Mouse (Mus musculus): ENCODE data around the gene Tfap2c. TPM values are rescaled to one million over a fixed set of nuclear protein-coding genes. Genes with fewer than 3 reads are reported as not detected.

The Tfap2c gene
- total RNA-seq, 2 experiments from 2014 or later: not detected

DNA sequence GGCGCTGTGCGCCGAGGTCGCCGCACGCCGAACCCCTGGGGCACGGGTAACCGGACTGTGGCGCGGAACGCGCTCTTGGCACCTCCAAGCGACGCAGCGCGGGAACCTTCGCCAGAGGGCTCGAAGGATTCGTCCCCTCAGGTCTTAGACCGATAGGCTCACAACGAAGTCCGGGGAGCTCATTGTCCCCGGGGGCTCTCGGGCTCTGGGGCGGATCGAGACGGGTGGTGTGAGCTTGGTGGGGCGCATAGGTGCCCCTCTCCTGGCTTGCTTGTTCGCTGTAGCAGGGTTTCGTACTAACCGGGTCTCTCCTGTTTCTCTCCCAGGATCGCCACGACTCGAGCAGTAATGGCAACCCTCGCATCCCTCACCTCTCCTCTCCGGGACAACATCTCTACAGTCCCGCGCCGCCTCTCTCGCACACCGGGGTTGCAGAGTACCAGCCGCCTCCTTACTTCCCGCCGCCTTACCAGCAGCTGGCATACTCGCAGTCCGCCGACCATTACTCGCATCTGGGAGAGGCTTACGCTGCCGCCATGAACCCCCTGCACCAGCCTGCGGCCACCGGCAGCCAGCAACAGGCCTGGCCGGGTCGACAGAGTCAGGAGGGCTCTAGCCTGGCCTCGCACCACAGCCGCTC lies 1.8 kb downstream of the Tfap2c start:
- no peak for DNase-seq (ENCODE audit: low spot score in 2 of 2)

- no peak for DNase-seq (ENCODE audit: low spot score in 2 of 2)
These were observed 2.5 kb downstream of the Tfap2c start for GRCm38 (mm10) chr2:172551872-172552271.

GRCm38 (mm10) chr2:172552666-172553065 lies 3.3 kb downstream of the Tfap2c start:
- no peak for DNase-seq (ENCODE audit: low spot score in 2 of 2)

DNA sequence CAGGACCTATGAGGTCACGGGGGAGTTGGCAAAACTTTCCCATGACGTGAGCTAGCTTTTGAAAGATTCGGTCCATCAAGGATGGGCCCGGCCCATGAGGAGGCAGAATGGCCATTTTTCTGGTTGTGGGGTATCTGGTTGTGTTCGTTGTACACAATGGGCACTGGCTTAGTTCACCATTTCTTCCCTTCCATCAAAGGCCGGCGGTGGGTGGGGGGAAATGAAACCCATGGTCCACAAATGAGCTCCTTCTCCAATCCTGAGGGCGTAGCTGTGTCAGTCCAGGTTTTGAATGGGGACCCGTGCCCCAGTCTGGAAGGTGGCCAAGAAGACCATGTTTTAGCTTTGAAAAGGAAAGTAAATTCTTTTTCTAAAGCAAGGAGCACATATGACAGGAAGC lies 4.8 kb downstream of the Tfap2c start:
- no peak for DNase-seq (ENCODE audit: low spot score in 2 of 2)

GRCm38 (mm10) chr2:172558674-172559468 lies 9.5 kb downstream of the Tfap2c start:
- no peak for DNase-seq (ENCODE audit: low spot score in 2 of 2)

DNA sequence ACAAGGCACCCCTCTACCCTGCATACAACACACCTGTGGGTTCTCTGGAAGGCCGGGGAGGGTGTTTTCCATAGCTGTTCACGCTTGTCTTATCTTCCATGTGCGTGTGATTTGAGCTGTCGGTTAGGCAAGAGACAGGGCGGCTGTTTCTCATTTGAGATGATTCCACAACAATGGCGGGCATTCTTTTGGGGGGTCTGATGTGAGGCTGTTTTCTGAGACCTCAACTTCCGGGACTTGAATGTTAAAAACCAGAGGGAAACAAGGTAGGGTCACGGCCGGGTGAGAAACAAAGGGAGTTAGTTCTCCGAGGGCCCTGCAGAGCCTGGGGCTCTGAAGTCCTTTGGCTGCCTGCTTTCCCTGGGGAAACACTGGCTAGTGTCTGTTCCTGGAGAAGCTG lies 11.6 kb downstream of the Tfap2c start:
- no peak for DNase-seq (ENCODE audit: low spot score in 2 of 2)

- no peak for DNase-seq (ENCODE audit: low spot score in 2 of 2)
These were observed 18.4 kb downstream of the Tfap2c start for GRCm38 (mm10) chr2:172567835-172568234.

DNA sequence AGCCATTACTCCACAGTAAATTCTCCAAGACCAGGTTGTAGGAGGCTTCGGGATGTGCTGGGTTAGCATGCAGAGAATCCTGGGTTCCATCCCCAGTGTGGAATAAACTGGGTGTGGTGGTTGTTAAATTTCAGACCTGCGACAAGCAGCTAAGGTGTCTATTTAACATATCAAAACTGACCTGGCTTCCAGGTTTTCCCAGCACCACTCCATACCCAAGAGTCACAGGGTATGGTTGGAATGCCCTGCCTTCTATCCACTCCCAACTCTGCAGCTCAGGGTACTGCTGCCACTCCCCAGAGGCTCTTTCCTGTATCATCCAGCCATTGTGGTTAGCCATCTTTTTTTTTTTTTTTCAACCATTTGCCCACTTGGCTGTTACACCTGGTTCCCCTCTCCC lies 19.1 kb downstream of the Tfap2c start:
- no peak for DNase-seq (ENCODE audit: low spot score in 2 of 2)

DNA sequence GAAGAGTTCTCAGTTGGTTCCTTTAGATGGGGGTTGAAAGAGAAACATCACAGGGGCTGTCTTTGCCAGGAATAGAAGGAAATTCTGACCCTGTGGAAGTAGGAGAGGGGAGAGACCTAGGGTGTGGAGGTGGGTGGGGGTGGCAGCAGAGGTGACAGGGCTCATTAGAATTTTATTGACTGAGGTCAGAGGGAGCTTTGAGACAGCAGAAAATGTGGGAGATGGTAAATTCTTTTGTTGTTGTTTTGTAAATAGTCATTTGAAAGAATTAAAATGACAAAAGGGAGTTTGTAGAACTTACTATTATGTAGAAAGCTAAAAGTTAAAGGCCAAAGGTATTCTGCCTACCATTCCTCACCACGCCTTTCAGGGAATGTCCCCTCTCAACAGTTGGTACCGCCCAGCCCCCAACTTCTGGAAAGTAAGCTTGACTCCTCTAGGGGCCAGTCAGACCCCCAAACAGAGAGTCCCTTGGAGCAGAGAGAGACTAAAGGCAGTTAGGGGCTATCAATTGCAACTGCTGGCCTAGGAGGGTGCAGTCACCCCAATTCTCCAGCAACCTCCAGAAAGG lies 27.9 kb downstream of the Tfap2c start:
- no peak for DNase-seq (ENCODE audit: low spot score in 2 of 2)

DNA sequence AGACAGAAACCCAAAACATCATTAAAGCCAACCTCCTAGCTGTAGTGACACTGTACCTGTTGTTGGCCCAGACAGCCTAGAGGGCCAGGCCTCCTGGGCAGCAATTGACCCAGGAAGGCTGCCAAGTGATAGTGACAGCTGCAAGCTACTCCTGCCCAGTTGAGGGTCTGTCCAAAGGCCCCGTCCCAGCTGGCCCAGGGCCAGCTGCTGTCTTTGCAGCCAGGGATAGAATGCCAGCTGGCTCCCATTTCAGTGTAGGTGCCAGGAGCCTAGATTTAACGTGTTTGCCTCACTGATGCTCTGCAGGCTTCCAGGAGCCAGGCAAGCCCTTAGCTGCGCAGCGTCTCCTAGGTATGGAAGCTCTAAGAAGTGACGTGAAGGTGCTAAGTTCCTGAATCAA lies 29.8 kb downstream of the Tfap2c start:
- no peak for DNase-seq (ENCODE audit: low spot score in 2 of 2)

- DNase-seq (ENCODE audit: low spot score in 2 of 2): no peak
These were observed 31.3 kb downstream of the Tfap2c start for GRCm38 (mm10) chr2:172580536-172581265.

GRCm38 (mm10) chr2:172583312-172583711 lies 33.9 kb downstream of the Tfap2c start:
- no peak for DNase-seq (ENCODE audit: low spot score in 2 of 2)

- DNase-seq (ENCODE audit: low spot score in 2 of 2): no peak
These were observed 35.9 kb downstream of the Tfap2c start for GRCm38 (mm10) chr2:172585329-172585728.

DNA sequence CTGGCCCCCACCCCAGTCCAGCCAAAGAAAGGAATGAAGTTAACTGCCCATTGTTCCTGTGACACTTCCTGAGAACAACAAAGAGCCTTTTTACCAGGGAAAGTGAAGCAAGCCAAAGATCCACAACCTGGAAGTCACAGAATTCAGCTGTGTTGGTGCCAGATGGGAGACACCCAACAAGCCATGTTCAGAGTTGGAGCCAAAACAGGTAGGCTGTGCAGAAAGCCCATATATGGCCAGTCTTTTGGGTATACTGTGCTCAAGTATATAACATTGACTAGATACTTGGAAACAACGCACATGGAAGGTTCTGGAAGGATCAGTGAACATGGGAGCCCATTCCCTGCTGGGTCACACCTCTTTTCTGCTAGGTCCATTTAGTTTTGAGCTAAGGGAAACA lies 39.7 kb downstream of the Tfap2c start:
- no peak for DNase-seq (ENCODE audit: low spot score in 2 of 2)

GRCm38 (mm10) chr2:172590839-172591238 lies 41.4 kb downstream of the Tfap2c start:
- DNase-seq (ENCODE audit: low spot score in 2 of 2): no peak

DNA sequence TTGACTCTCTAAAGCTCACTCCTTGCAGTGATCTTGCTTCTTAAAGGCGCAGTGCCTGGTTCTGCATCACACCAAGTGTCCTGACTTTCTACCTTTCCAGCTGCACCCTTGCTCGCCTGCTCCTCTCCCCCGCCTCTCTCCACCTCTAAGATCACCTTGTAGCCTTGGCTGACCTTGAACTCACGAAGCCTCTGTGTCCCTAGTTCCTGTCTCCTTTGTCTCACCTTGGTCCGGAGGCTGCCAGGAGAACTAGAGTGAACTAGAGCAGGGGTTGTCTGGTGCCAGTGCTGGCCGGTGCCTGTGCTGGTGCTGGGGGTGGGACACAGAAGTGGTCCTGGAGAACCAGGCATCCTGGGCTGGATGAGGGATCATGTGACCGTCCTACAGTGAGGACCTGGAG lies 44.9 kb downstream of the Tfap2c start:
- no peak for DNase-seq (ENCODE audit: low spot score in 2 of 2)

DNA sequence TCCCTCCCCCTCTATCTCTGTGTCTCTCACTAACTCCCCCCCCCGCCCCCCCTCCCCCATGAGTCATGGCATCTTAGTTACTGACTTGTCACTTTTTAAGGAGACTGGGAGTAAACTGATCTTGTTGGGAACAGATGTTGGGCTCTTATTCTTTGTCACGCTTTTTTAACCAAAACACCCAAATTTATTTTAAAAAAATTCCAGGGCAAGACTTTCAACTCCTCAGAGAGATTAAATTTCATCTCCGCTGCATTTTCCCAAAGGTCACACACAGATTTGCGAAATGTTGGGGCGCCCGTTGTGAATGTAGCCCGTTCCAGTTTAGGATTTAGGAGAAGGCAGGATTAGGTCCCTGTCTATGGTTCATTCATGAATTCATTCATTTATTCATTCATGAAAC lies 47.7 kb downstream of the Tfap2c start:
- DNase-seq (ENCODE audit: low spot score in 2 of 2): no peak

DNA sequence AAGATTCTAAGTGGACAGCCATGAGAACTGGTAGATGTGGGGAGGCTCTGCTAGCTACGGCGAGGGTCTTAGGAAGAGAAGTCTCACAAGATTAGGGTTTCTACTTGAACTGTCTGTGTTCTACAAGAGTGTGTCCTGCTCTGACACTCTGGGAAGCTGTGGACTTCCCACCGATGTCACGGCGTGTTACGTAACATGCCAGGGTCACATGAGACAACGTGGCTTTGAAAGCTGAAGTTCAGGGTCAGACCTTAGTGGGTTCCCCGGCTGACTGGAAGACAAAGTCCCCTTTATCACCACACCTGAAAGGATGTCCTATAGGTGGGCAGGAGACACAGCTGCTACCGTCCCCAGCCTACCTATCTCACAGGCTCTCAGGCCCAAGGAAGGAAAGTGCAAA lies 48.5 kb downstream of the Tfap2c start:
- DNase-seq (ENCODE audit: low spot score in 2 of 2): peak in 1 of 2 experiments; percentile 11

DNA sequence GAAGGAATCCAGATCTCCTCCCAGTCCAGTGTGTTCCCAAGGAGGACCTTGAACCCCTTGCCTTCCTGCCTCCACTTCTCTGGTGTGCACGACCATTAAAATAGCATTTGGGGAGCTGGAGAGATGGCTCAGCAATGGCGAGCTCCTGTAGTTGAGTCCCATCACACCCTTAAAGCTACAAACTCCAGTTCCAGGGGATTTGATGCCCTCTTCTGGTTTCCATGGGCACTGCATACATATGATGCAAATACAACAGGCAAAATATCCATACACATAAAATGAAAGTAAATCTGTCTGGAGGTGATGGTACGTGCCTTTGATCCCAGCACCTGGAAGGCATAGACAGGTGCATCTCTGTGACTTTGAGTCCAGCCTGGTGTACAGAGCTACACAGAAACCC lies 55.2 kb downstream of the Tfap2c start:
- no peak for DNase-seq (ENCODE audit: low spot score in 2 of 2)

- DNase-seq (ENCODE audit: low spot score in 2 of 2): no peak
These were observed 56.2 kb downstream of the Tfap2c start for GRCm38 (mm10) chr2:172605642-172606041.

DNA sequence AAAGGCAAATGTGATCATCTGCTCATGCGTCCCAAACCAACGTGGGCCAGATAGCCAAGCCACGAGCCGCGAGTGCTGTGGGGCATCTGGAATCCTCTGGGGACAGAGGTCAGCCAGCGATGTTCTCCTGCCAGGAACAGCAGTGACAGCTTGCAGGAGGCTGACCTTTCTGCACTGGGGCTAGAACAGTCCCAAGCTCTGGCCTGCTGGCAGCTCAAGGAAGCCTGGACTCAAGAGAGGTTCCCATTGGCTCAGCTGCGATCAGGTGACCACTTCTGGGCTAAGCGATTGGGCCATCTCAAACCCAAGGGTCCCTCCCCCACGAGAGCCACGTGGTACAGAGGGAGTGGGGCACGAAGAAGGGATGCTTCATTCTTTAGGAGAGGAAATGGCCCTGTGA lies 58.3 kb downstream of the Tfap2c start:
- no peak for DNase-seq (ENCODE audit: low spot score in 2 of 2)
